Mouse (Mus musculus): ENCODE data around the gene Ggn. TPM values are rescaled to one million over a fixed set of nuclear protein-coding genes. Genes with fewer than 3 reads are reported as not detected.
"Not testable (repeated sequence)": the region's sequence is repeated elsewhere in the genome, so short reads cannot be mapped to it uniquely, and the experiment has no call there.

Gene Ggn
- polyA plus RNA-seq, 1 experiment from 2014 or later, result 0.58 TPM

GRCm38 (mm10) chr7:29134693-29135386, 35.2 kb upstream of the Ggn start, which contains the start of gene Rasgrp4:
Gene Rasgrp4 (plus strand): TSS chr7:29134851.
- H3K27ac ChIP-seq (ENCODE audit: low read depth), result no peak within 1 kb of the TSS
- H3K4me3 ChIP-seq (ENCODE audit: low read depth, low read length), result peak within 1 kb of the TSS; percentile 25
- peak within 1 kb of the TSS; percentile 16; the same call in 1 of the 2 replicates for H3K9ac ChIP-seq (ENCODE audit: low read length)
- peak within 1 kb of the TSS; percentile 49 for H3K4me2 ChIP-seq (ENCODE audit: low read length)
- no peak; the same call in 1 of the 2 replicates for ATAC-seq (replicated peaks; ENCODE audit: low FRiP score, low TSS enrichment, low read depth)
- 2% methylated on average over 17 of the region's 20 CpGs for WGBS
- H3K9me3 ChIP-seq (ENCODE audit: control insufficient read depth, low read length), result no peaks in the 10 kb centered on the region
- peak; percentile 63 for DNase-seq (ENCODE audit: low spot score)
- no peaks in the 10 kb centered on the region for H3K36me3 ChIP-seq (ENCODE audit: control insufficient read depth, insufficient read depth, low read length)
- no peaks in the 10 kb centered on the region for H3K27me3 ChIP-seq (replicated peaks; ENCODE audit: control insufficient read depth, insufficient read depth, low read length)
- 0 out of 2 replicates have a peak, but pooled peaks cover 10% of the 10 kb centered on the region for H3K4me1 ChIP-seq (replicated peaks; ENCODE audit: control insufficient read depth, insufficient read depth, low read length)

GRCm38 (mm10) chr7:29137429-29137828, 32.6 kb upstream of the Ggn start:
- ATAC-seq (replicated peaks; ENCODE audit: low FRiP score, low TSS enrichment, low read depth), result no peak
- Histone ChIP-seq H3K36me3 (ENCODE audit: control insufficient read depth, insufficient read depth, low read length) (no peaks in the 10 kb centered on the region), H3K27ac (ENCODE audit: low read depth) (no peak overlapping the region), H3K9me3 (ENCODE audit: control insufficient read depth, low read length) (no peaks in the 10 kb centered on the region), H3K27me3 (replicated peaks; ENCODE audit: control insufficient read depth, insufficient read depth, low read length) (no peaks in the 10 kb centered on the region), H3K4me3 (ENCODE audit: low read depth, low read length) (no peak overlapping the region), H3K4me2 (ENCODE audit: low read length) (no peak overlapping the region), H3K9ac (ENCODE audit: low read length) (no peak overlapping the region), H3K4me1 (replicated peaks; ENCODE audit: control insufficient read depth, insufficient read depth, low read length) (0 out of 2 replicates have a peak, but pooled peaks cover 10% of the 10 kb centered on the region)
- DNase-seq (ENCODE audit: low spot score), result no peak
- WGBS, result 39% methylated on average over 16 of the region's 16 CpGs

GRCm38 (mm10) chr7:29139237-29139636, 30.8 kb upstream of the Ggn start:
- 88% methylated on average over 3 of the region's 4 CpGs for WGBS

GRCm38 (mm10) chr7:29141416-29141815, 28.6 kb upstream of the Ggn start:
- WGBS, result 76% methylated on average over 8 of the region's 8 CpGs
- no peak for ATAC-seq (replicated peaks; ENCODE audit: low FRiP score, low TSS enrichment, low read depth)
- Histone ChIP-seq H3K27me3 (replicated peaks; ENCODE audit: control insufficient read depth, insufficient read depth, low read length) (no peaks in the 10 kb centered on the region), H3K4me2 (ENCODE audit: low read length) (no peak overlapping the region), H3K4me1 (replicated peaks; ENCODE audit: control insufficient read depth, insufficient read depth, low read length) (no peaks in the 10 kb centered on the region), H3K9me3 (ENCODE audit: control insufficient read depth, low read length) (no peaks in the 10 kb centered on the region), H3K36me3 (ENCODE audit: control insufficient read depth, insufficient read depth, low read length) (no peaks in the 10 kb centered on the region), H3K27ac (ENCODE audit: low read depth) (no peak overlapping the region), H3K4me3 (ENCODE audit: low read depth, low read length) (no peak overlapping the region), H3K9ac (ENCODE audit: low read length) (no peak overlapping the region)
- no peak for DNase-seq (ENCODE audit: low spot score)

More at GRCm38 (mm10) chr7:29139237-29139636, 30.8 kb upstream of the Ggn start:
- DNase-seq (ENCODE audit: low spot score); H3K36me3 ChIP-seq (ENCODE audit: control insufficient read depth, insufficient read depth, low read length); H3K27me3 ChIP-seq (replicated peaks; ENCODE audit: control insufficient read depth, insufficient read depth, low read length); H3K9ac ChIP-seq (ENCODE audit: low read length); H3K9me3 ChIP-seq (ENCODE audit: control insufficient read depth, low read length); H3K4me3 ChIP-seq (ENCODE audit: low read depth, low read length); H3K27ac ChIP-seq (ENCODE audit: low read depth); H3K4me2 ChIP-seq (ENCODE audit: low read length); ATAC-seq (replicated peaks; ENCODE audit: low FRiP score, low TSS enrichment, low read depth); H3K4me1 ChIP-seq (replicated peaks; ENCODE audit: control insufficient read depth, insufficient read depth, low read length): not testable (repeated sequence)

- Histone ChIP-seq H3K4me3 (ENCODE audit: low read depth, low read length) (no peak overlapping the region), H3K4me2 (ENCODE audit: low read length) (no peak overlapping the region), H3K27me3 (replicated peaks; ENCODE audit: control insufficient read depth, insufficient read depth, low read length) (no peaks in the 10 kb centered on the region), H3K9ac (ENCODE audit: low read length) (no peak overlapping the region), H3K27ac (ENCODE audit: low read depth) (no peak overlapping the region), H3K9me3 (ENCODE audit: control insufficient read depth, low read length) (no peaks in the 10 kb centered on the region), H3K4me1 (replicated peaks; ENCODE audit: control insufficient read depth, insufficient read depth, low read length) (no peaks in the 10 kb centered on the region), H3K36me3 (ENCODE audit: control insufficient read depth, insufficient read depth, low read length) (no peaks in the 10 kb centered on the region)
- no peak for DNase-seq (ENCODE audit: low spot score)
- no peak for ATAC-seq (replicated peaks; ENCODE audit: low FRiP score, low TSS enrichment, low read depth)
- WGBS, result 84% methylated on average over 3 of the region's 4 CpGs
Measured at GRCm38 (mm10) chr7:29144006-29144405, 26.0 kb upstream of the Ggn start.

- Histone ChIP-seq H3K9me3 (ENCODE audit: control insufficient read depth, low read length) (no peaks in the 10 kb centered on the region), H3K27me3 (replicated peaks; ENCODE audit: control insufficient read depth, insufficient read depth, low read length) (no peaks in the 10 kb centered on the region), H3K36me3 (ENCODE audit: control insufficient read depth, insufficient read depth, low read length) (no peaks in the 10 kb centered on the region), H3K4me1 (replicated peaks; ENCODE audit: control insufficient read depth, insufficient read depth, low read length) (no peaks in the 10 kb centered on the region), H3K4me2 (ENCODE audit: low read length) (no peak overlapping the region), H3K4me3 (ENCODE audit: low read depth, low read length) (no peak overlapping the region), H3K9ac (ENCODE audit: low read length) (no peak overlapping the region), H3K27ac (ENCODE audit: low read depth) (no peak overlapping the region)
- 75% methylated on average over 7 of the region's 7 CpGs for WGBS
- DNase-seq (ENCODE audit: low spot score), result no peak
- ATAC-seq (replicated peaks; ENCODE audit: low FRiP score, low TSS enrichment, low read depth), result 0 out of 2 replicates have a peak, but pooled peaks have one; percentile 32
Measured at GRCm38 (mm10) chr7:29146625-29147367, 23.2 kb upstream of the Ggn start.

- H3K4me2 ChIP-seq (ENCODE audit: low read length), result no peak overlapping the region
- H3K9ac ChIP-seq (ENCODE audit: low read length), result no peak overlapping the region
- DNase-seq (ENCODE audit: low spot score), result no peak
- H3K27me3 ChIP-seq (replicated peaks; ENCODE audit: control insufficient read depth, insufficient read depth, low read length), result no peaks in the 10 kb centered on the region
- ATAC-seq (replicated peaks; ENCODE audit: low FRiP score, low TSS enrichment, low read depth), result no peak
- no peak overlapping the region for H3K4me3 ChIP-seq (ENCODE audit: low read depth, low read length)
- H3K4me1 ChIP-seq (replicated peaks; ENCODE audit: control insufficient read depth, insufficient read depth, low read length), result no peaks in the 10 kb centered on the region
- no peaks in the 10 kb centered on the region for H3K36me3 ChIP-seq (ENCODE audit: control insufficient read depth, insufficient read depth, low read length)
- no peaks in the 10 kb centered on the region for H3K9me3 ChIP-seq (ENCODE audit: control insufficient read depth, low read length)
- WGBS, result 92% methylated on average over 15 of the region's 15 CpGs
- H3K27ac ChIP-seq (ENCODE audit: low read depth), result no peak overlapping the region
Measured at GRCm38 (mm10) chr7:29148771-29149170, 21.2 kb upstream of the Ggn start.

GRCm38 (mm10) chr7:29151486-29151885, 18.5 kb upstream of the Ggn start:
- no peak for DNase-seq (ENCODE audit: low spot score)
- no peaks in the 10 kb centered on the region for H3K36me3 ChIP-seq (ENCODE audit: control insufficient read depth, insufficient read depth, low read length)
- H3K27me3 ChIP-seq (replicated peaks; ENCODE audit: control insufficient read depth, insufficient read depth, low read length), result no peaks in the 10 kb centered on the region
- WGBS, result 63% methylated on average over 10 of the region's 10 CpGs
- no peaks in the 10 kb centered on the region for H3K4me1 ChIP-seq (replicated peaks; ENCODE audit: control insufficient read depth, insufficient read depth, low read length)
- H3K4me2 ChIP-seq (ENCODE audit: low read length), result no peak overlapping the region
- no peak for ATAC-seq (replicated peaks; ENCODE audit: low FRiP score, low TSS enrichment, low read depth)
- peaks cover 5% of the 10 kb centered on the region; the same call in 1 of the 2 replicates for H3K9me3 ChIP-seq (ENCODE audit: control insufficient read depth, low read length)
- no peak overlapping the region for H3K27ac ChIP-seq (ENCODE audit: low read depth)
- no peak overlapping the region for H3K4me3 ChIP-seq (ENCODE audit: low read depth, low read length)
- H3K9ac ChIP-seq (ENCODE audit: low read length), result no peak overlapping the region
